Mouse (Mus musculus) right cerebral cortex, postnatal 10 days (tissue): Measurements from ENCODE around the gene Ppp1r9a.

Experiments used
- DNase-seq, 2 experiments: peaks; one replicate each; pipeline ENCODE4 v3.0.0; 2021; ENCODE audit warnings: low spot score in 2 of 2

Gene Ppp1r9a

DNA sequence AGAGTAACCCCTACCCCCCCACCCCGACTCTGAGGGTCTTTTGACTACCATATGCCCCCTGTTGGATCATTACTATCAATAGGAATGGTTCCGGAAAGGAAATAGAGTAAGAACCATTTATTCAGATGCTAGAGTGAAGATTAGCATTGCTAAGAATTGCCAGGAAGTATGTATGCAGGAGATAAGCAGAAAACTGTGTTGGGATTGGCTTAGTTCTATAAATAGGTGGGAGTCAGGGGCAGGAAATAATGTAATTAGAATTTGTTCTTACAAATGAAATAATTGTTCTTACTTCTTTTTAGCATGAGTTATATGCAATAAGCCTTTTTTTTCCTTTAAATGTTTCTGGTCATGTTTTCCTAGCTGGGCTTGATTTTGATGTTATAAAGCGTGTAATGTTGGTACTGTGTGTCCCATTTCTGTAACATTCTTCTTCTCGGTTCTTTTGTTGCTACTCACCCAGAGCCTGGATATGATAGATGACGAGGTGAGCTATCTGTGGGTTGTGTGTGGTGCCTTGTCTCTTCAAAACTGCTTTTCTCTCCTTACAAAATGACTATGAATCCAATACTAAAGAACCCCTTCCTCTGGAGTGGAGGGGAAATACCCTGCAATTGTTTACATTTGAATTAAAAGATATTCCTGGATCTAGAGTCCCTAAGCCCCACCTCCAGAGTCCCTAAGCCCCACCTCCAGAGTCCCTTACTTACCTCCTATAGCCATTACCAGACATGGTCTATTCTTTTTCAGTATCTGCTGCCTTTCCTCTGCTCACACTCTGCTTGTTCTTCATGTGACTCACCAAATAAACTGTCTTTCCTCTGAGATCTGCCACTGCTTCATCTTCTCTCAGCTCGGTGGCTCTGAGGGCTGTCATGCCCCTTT, 254.1 kb downstream of the Ppp1r9a start:
- DNase-seq, result no peak

DNA sequence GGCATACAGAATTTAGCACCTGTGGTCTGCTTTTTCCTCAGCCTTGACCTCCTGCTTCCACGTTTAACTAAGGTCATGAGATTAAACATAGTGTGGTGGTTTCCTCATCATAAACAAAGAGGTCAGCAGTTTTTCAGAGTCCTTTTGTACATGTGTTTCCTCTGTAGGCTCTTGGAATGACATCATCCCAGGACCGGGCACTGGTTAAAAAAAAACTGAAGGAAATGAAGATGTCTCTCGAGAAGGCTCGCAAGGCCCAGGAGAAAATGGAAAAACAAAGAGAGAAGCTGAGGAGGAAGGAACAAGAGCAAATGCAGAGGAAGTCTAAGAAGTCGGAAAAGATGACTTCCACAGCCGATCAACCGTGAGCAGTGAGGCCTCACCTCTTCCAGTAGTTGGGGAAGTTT, 256.7 kb downstream of the Ppp1r9a start:
- no peak for DNase-seq

DNA sequence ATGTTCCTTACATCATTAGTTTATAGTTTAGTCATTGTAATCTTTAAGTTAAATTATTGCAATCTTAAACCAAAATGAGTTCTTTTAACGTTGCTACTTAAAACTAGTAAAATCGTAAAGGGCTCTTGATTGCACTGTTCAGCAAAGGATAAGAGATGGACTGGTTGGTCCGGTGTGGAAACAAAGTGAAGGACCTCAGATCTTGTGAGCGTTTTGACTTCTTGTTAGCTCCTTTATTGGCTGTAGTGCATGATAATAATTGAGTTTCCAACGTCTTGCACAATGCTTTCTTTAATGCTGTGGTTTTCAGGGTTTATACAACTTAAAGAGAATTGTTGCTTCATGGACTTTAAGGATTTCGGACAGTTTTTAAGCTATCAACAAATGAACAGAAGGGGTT, 259.3 kb downstream of the Ppp1r9a start:
- no peak for DNase-seq

DNA sequence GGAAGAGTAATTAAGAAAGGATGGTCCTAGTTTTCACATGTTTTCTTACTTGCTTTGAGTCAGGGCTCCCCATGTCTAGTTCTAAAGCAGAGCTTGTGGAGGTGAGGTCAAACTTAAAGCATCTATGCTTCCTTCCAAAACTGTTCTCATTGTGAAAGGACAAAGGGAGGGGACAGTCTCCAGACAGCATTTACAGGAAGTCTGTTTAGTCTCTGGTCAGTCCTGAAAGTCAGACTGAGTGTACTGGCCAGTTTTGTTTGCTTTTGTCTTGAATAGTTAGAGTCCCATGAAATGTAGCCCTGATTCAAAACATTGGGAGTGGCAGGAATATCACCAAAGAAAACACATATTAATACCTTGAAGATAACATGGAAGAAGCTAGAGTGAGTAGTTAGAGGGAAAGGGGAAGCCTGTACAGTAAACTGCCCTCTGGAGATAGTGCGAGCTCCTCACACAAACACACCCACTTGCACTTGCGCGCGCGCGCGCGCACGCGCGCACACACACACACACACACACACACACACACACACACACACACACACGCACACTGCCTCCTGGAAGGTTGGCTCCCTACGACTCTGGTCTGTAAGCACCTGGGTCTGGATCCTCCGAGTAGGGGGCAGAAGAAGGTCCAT, 260.9 kb downstream of the Ppp1r9a start:
- no peak for DNase-seq

DNA sequence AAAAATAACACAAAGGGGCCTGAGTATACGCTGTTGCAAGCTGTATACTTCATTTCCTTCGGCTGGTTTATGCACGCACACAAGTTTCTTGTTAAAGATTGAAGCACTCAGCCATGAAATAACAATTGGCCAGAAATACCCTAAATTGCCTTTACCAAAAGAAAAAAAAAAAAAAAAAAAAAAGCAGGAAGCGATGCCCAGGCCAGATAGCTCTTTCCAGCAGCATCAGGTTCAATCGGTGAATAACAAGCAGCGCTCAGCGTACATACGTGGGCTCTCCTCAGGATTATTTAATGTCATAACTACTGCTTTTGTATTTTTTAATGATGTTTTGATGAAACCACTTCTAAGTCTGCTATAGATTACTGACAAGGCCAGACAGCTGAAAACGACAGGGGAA, 262.1 kb downstream of the Ppp1r9a start:
- no peak for DNase-seq

DNA sequence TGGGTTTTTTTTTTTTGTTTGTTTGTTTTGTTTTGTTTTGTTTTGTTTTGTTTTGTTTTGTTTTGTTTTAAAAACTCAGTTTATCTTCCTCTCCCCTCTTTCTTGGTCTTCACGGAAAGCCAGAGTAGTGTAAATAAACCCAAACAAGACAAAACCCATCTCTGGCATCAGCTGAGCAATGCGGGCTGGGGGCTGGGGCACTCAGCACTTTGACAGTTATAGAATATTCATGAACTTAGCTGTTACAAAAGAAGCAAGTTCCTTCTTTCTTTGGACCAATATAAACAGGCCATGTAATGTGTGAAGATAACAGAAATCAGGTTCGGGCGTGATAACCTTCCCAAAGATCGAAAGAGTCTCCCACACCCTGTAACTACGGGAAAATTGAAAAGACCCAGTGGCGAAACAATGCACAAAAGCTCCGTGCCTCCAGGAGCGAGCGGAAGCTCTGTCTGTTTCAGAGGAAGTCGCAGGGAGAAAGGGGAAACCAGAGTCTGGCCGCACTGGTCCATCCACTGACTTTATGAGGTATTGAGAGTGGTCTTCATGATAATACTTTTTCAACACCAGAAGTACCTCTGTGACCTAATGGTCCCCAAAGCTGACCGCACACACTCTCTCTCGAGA, 264.4 kb downstream of the Ppp1r9a start:
- peak; percentile 32 to 34 for DNase-seq

DNA sequence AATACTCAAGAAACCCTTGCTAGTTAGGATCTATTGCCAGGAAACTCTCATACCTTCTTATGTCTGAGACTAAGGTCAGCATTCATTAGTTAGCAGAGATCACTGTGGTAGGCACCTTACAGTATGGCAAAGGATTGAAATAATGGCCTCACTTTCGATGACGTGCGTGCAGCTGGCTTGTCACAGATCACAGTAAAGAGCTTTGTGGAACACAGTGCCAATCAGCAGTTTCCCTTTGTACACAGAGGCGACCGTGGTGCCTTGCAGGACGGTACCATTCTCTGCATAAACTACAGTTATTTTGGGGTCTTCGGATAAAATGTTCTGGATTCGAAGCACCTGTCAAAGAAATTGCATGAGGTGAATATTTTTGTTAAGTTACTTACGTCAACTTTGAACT, 265.4 kb downstream of the Ppp1r9a start:
- DNase-seq, result no peak

DNA sequence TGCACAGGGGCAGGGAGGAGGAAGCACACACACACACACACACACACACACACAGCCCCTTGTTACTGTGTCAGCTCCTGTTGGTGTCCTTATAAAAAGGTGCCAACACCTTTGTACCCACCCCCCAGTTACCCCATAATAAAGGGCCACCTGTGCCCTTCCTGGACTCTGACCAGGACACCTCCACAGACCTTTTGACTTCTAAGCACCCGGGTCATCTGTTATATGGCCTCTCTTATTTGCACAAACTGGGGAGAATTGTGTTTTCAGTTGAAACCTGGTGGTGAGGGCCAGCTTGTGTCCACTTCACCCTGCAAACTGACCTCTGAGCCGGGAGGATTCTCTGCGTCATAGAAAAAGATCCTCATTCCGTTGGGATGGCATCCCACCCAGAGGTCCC, 268.7 kb downstream of the Ppp1r9a start:
- no peak for DNase-seq

DNA sequence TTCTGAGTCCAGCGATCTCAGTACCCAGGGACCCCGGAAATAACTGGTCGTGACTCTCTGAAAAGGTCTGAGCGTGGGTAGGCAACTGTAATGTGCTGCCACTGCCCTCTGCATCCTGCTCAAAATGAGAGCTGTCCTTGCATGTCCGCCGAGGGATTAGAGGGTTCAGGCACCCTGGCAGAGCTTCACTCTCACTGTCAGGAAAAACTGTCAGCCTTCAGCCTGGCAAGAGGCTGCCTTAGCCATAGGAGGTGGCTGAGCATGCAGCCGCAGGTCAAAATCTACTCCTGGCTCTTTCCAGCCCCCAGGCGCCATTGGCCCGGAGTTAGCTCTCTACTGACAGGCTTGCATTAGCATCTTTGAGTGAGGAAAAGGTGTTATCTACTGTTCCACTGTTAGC, 269.9 kb downstream of the Ppp1r9a start:
- no peak for DNase-seq

DNA sequence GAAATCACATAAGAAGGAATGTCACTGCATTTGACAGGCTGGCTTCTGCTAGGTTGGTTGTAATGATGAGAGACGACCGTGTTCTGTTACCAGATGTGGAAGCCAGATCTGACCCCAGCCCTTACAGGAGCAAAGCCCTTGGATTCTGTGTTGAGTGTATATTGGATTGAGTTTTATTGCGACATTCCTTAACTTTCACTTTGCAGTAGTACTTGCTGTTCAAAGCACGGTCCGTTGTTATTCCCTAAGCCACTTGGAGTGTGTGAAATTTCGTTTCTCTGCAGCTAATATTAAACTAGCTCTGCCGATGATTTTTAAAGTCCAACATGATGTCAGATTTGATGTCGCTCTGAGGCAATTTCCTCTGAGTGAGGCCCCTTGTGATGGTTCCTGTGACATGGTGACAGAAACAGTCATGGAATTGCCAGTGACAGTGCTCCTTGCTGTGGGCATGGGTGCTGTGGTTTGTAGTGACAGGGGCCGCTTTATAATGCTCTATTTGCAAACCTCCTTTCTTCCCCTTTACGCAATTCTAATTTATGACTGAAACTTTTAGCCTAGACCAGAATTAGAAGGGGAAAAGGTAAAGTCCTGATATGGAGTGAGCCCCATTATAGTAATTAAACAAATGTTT, 271.6 kb downstream of the Ppp1r9a start:
- DNase-seq, result no peak

DNA sequence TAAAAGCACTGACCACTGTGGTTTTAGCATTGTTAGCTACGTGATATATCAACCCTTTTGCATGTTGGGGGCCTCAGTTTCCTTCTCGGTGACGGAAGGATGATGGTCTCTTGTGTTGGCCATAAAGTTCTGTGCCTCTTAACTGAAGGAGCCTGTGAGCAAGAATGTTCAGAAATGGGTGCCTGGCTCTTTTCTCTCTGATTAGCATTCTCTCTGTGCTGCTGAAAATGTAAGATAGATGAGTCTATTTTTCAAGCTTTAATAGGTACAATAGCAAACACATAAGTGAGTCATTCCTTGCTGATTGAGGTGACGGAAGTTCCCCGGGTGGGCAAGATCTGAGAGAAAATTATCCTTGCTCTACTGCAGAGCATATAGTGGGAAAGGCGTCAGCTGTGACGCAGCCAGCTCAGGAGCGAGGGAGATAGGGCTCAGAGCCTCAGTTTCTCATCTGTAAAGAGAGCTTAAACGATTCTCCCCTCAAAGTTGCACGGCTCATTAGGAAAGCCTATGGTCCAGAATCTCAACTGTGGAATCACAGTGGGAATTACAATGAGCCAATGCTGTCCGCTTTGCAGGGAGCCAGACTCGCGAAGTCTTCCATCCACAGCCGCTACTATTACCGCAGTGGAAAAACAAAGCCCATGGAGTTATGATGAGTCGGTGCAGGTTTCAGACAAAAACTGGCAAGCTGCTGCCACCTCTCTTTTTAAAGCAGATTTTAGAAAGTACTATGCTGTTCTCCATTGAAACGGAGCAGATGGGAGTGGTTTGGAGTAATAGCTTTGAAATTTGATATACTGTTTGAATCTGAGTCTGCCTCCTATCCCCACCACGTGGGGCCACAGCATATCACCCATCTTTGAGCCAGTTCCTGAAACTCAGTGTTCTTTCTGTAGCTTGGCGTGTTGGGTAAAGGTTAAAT, 275.5 kb downstream of the Ppp1r9a start:
- peak in 1 of 2 experiments; percentile 34 for DNase-seq

DNA sequence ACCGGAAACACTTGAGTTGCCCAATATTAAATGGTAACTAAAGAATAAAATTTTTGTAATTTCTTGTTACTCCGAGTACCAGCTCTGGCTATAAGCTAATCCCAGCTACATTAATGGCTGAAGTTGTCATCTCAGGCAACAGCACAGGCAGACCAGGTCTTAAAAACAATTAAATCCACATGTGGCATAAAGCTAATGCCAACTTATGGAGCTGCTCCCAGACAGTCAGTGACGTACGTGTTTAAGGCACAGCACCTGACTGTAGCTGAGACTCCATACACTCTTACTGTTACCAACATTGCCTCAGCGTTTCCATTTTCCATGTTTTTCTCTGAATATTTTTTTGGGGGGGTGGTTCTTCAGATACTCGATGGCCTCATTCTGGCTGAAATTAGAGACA, 276.5 kb downstream of the Ppp1r9a start:
- DNase-seq, result no peak

DNA sequence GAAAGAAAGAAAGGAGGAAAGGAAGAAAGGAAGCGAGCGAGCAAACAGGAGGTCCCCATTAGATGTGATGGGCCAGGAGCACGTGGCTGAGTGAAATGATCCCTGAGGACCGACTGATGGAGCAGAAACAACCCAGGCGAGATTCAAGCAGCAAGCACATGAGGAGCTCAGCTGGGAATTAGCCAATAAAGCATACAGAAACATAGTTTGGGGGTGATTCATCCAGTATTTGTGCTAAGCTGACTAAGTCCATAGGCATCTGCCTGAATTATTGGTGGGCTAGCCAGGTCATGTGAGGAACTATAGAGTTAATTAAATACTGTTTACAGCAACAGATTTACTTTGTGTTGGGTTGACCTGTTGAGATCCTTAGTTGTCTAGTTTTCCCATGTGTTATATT, 277.9 kb downstream of the Ppp1r9a start:
- DNase-seq, result no peak

DNA sequence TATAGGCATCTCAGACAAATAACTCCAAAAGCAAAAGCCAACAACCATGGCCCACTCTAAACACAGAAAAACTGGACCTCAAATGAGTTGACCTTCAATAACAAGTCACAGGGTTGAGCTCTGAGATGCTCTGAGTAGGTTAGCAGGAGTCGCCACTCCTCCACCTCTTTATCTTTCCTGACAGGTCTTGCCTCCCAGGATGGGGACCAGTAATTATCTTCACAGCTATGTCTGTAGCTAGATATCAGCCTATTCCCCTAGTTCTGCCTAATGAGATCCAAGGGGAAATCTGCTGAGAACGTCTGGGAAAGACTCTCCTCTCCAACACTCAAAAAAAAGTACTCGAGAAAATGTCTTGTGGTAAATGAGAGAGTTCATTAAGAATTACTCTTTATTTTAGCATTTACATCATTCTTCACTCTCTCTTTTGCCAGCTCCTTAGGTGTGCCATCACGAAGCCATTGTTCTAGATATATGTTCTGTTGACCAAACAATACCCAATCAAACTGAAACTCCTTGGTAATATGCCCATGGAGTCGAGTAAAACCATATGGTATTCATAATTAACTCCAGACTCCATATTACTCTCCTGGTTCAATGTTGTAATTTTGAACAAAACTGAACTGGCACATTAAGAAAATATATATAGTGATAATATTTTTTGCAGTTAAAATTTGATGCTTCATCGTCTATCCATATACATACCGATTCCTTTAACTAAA, 283.7 kb downstream of the Ppp1r9a start:
- DNase-seq, result no peak

DNA sequence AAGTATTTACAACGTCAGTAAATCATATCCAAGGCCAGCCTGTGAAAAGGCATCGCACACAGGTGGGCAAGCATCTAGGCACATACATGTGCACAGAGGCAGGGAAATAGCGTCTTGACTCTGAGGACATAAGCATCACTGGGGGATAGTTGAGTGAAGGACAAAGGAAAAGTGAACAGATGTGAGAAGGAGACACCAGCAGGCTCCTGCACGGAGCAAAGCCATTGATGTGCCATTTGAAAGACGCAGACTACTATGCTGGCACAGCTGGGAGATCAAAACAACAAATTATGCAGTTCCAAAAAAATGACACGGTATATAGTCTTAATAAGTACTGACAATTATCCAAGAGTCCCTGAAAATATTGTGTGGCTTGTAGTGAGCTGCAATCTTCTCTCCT, 284.9 kb downstream of the Ppp1r9a start:
- no peak for DNase-seq

DNA sequence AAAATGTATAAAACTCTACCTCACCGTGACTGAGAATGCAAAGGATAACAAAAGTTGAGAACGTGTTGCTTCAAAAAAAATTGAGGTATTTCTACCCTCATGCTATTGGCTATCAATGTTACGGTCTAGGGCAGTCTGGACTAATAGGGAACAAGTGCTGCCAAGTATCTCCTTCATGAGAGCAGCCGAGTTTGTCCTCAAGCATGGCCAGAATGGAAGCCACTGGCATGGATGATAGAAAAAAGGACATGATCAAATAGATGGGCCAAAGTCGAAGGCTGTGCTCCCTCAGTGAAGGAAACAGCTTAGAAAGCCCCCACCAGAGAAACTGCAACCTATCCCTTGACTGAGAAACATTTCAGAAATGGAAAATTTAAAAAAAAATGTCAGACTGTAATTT, 285.3 kb downstream of the Ppp1r9a start:
- DNase-seq, result no peak

DNA sequence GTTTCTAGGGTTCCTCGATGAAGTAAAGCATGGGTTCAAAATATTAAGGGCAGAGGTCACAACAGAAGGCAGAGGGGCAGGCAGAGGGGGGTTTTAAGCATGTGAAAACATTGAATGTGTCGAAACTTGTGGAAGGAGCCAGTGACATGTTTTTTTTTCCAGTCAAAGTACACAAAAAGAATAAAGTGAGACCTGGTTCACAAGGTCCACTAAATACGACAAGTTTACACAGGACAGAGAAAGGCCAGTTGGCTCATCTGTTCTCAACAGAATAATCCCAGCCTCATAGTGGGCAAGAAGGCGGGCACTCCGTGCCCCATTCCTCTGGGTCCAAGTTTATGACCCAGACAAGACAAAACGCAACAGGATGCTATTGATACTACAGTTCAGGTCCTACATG, 286.2 kb downstream of the Ppp1r9a start:
- no peak for DNase-seq

DNA sequence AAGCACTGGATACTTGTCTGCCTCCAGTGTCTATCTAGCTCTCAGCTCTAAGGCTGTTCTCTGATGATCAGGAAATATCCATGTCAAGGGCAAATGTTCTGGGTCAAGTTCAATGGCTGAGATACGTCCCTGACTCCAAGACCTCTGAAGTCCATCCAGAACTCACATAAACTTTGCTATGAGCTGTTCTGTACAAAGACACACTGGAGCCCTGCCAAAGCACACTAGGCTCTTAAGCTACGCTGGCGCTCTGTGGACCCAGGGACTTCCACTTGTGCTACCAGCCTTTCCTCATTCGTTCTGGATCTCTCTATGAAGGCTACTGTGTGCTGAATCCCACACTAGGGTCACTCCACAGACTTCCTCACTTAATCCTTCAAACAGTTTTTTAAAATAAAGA, 286.8 kb downstream of the Ppp1r9a start:
- DNase-seq, result peak in 1 of 2 experiments; percentile 23

DNA sequence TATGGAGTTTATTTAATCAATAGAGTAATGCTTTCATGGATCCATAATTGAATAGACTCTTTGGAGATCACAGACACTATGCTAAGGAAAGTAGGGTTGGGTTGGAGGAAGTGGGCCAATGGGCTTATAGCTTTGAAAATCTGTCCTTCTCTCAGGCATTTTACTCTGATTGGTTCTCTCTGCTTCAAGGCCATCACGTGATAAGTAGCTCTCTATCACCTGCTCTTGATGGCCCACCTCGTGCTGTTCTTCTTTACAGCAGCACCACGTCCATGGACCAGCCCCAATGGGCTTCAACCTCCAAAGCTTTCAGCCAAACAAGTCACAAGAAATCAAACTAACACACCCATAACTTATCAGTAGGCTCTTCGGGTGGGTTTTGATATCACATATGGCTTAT, 288.0 kb downstream of the Ppp1r9a start:
- DNase-seq, result no peak

DNA sequence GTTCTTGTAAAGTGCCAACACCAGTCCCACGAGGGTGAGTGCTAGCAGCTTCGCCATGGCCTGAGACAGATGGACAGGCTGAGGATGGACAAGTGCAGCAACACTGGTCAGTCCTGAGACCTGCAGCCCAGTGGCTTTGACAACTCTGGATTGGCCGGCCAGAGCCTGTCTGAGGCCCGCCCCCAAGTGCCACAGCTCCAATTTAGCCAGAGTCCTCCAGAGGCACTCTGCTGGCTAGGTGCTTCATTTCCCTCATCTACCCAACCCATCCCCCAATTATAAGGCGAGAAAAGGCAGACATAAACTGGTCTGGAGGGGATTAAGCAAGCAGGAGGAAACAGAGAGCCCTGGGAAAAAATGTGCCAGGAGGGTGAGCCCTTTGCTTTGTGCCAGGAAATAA, 291.0 kb downstream of the Ppp1r9a start, which contains the start of gene Pon1:
Pon1 (minus strand) TSS at position 254 of the 400 bp plus-strand sequence.
- no peak for DNase-seq

DNA sequence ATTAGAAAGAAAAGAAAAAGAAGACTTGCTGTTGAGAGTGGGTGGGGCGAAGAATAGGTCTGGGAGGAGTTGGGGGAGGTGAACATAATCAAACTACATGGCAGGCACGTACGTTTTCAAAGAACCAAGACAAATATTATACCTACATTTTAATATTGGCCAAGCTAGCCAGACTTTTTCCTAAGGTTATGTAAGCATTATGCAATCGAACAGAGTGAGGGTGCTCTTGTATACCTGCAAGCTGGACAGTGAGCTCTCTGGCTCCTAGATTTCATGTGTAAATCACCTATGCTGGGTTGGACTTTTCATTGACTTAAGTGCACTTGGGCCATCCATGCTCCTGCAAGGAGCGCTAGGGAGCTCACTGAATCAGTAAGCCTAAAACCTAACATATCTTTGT, 295.9 kb downstream of the Ppp1r9a start:
- DNase-seq, result no peak
